11 mouse cellular contexts compared by ENCODE assay signal in the genomic region with DNA sequence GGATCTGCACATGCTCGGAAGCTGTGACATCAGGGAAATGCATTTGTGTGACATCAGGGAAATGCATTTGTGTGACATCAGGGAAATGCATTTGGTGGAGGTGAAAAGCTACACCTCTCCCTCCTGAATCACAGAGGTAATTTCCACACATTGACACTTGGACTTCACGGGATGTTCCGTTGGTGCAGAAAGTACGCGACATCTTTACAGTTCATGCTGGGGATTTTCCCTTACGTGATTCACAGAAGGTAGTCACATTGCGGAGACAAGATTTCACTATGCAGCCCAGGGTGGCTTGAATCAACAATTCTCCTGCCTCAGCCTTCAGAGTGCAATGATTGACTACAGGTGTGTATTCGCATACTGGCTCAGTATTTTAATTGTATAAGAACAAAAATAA.
"Had no signal": no experiment of that assay in that cellular context is flagged by ENCODE, and none has a peak within 500 bp of the region (broad histone marks: within the 10 kb centered on the region; RNA-seq: fewer than 3 reads in every experiment).

No protein-coding gene starts in this region.

- DNase-seq: gastrocnemius, postnatal 14 days; gastrocnemius, postnatal 36 days; heart, adult 18-20 months; heart, postnatal 10 days; kidney, adult 18-20 months; kidney, adult 8-10 months; kidney, postnatal 10 days; kidney, postnatal 25 days; kidney, postnatal 4 days; layer of hippocampus, postnatal 36 days; left cerebral cortex, postnatal 4 days had no signal
